24 mouse cellular contexts compared by ENCODE assay signal in the genomic region with DNA sequence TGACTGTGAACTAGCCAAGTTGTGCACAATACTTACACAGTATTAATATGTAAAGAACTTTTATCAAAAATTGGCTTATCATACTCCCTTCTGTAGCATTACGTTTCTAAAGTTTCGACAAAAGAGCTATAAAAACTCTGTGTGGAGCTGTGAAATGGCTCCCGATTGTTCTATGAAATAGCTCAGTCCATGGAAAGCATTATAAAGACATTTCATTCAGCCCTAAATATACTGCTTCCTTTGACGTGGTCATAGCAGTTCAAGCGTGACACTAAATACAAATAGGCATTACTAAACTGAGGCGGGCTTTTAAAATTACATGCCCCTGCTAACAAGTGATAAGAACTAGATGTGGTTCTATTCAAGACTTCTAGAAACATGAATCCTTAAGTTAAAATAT.
DNase-seq lines count a peak whose midpoint lies in the region; ATAC-seq and TF ChIP-seq lines count a peak whose summit lies in the region.
"Had no signal": no experiment of that assay in that cellular context is flagged by ENCODE, and none has a peak within 500 bp of the region (broad histone marks: within the 10 kb centered on the region; RNA-seq: fewer than 3 reads in every experiment).

No protein-coding gene starts in this region.

- H3K27me3 ChIP-seq in midbrain, embryonic 12.5 days, result no peaks in the 10 kb centered on the region
- no peaks in the 10 kb centered on the region for H3K27me3 ChIP-seq in midbrain, embryonic 10.5 days (ENCODE audit: low read depth, poor library complexity, severe bottlenecking)
- H3K27me3 ChIP-seq in midbrain, embryonic 13.5 days, result no peaks in the 10 kb centered on the region
- no peaks in the 10 kb centered on the region for H3K27me3 ChIP-seq in midbrain, embryonic 15.5 days (replicated peaks)
- H3K27me3 ChIP-seq in forebrain, embryonic 12.5 days, result no peaks in the 10 kb centered on the region
- no peaks in the 10 kb centered on the region for H3K27me3 ChIP-seq in forebrain, embryonic 15.5 days
- H3K27me3 ChIP-seq: embryonic facial prominence, embryonic 13.5 days; embryonic facial prominence, embryonic 15.5 days had no signal

- no peak overlapping the region for H3K4me2 ChIP-seq in midbrain, embryonic 12.5 days (replicated peaks)
- no peak overlapping the region for H3K4me2 ChIP-seq in midbrain, embryonic 13.5 days (replicated peaks)
- no peak overlapping the region for H3K4me2 ChIP-seq in midbrain, embryonic 15.5 days
- H3K4me2 ChIP-seq in forebrain, embryonic 12.5 days, result no peak overlapping the region
- H3K4me2 ChIP-seq in forebrain, embryonic 15.5 days (replicated peaks), result no peak overlapping the region
- H3K4me2 ChIP-seq: embryonic facial prominence, embryonic 13.5 days; embryonic facial prominence, embryonic 15.5 days had no signal

- H3K27ac ChIP-seq in midbrain, embryonic 12.5 days (replicated peaks), result no peak overlapping the region
- H3K27ac ChIP-seq in midbrain, embryonic 10.5 days (replicated peaks), result no peak overlapping the region
- no peak overlapping the region for H3K27ac ChIP-seq in midbrain, embryonic 13.5 days
- no peak overlapping the region for H3K27ac ChIP-seq in midbrain, embryonic 15.5 days
- H3K27ac ChIP-seq in forebrain, embryonic 12.5 days, result no peak overlapping the region
- H3K27ac ChIP-seq in forebrain, embryonic 15.5 days (replicated peaks), result no peak overlapping the region
- H3K27ac ChIP-seq: embryonic facial prominence, embryonic 13.5 days; embryonic facial prominence, embryonic 15.5 days; forebrain, embryonic 10.5 days had no signal

- no peaks in the 10 kb centered on the region for H3K4me1 ChIP-seq in midbrain, embryonic 12.5 days
- no peaks in the 10 kb centered on the region for H3K4me1 ChIP-seq in midbrain, embryonic 10.5 days
- peaks cover 3% of the 10 kb centered on the region; the same call in 1 of the 2 replicates for H3K4me1 ChIP-seq in midbrain, embryonic 13.5 days (replicated peaks)
- no peaks in the 10 kb centered on the region for H3K4me1 ChIP-seq in midbrain, embryonic 15.5 days
- no peaks in the 10 kb centered on the region for H3K4me1 ChIP-seq in forebrain, embryonic 12.5 days
- no peaks in the 10 kb centered on the region for H3K4me1 ChIP-seq in forebrain, embryonic 15.5 days
- H3K4me1 ChIP-seq: embryonic facial prominence, embryonic 13.5 days; embryonic facial prominence, embryonic 15.5 days; forebrain, embryonic 10.5 days had no signal

- no peak for DNase-seq in midbrain, embryonic 10.5 days (ENCODE audit: low spot score)
- peak; percentile 9 for DNase-seq in brain, embryonic 14.5 days (ENCODE audit: low read depth)
- DNase-seq in c-Kit-positive CD71-positive TER-119-positive erythroid progenitor cells, embryonic 14.5 days (ENCODE audit: low spot score), result no peak
- DNase-seq: adrenal gland, adult 2 months; adrenal gland, postnatal 10 days; adrenal gland, postnatal 25 days; cerebellum, adult 11 months; cerebellum, adult 18-20 months; cerebellum, adult 8-10 months; cerebellum, adult 9-11 months; cerebellum, postnatal 14 days; cerebellum, postnatal 36 days; embryo, embryonic 11 days; forebrain, postnatal 0 days had no signal

- no peak overlapping the region for H3K4me3 ChIP-seq in midbrain, embryonic 12.5 days
- no peak overlapping the region for H3K4me3 ChIP-seq in midbrain, embryonic 10.5 days
- no peak overlapping the region for H3K4me3 ChIP-seq in midbrain, embryonic 13.5 days (replicated peaks)
- H3K4me3 ChIP-seq in midbrain, embryonic 15.5 days, result no peak overlapping the region
- H3K4me3 ChIP-seq in forebrain, embryonic 12.5 days (replicated peaks), result no peak overlapping the region
- H3K4me3 ChIP-seq in forebrain, embryonic 15.5 days, result no peak overlapping the region
- H3K4me3 ChIP-seq: embryonic facial prominence, embryonic 13.5 days; embryonic facial prominence, embryonic 15.5 days; erythroblast, embryonic 14.5 days; forebrain, embryonic 10.5 days had no signal

- H3K36me3 ChIP-seq in midbrain, embryonic 12.5 days, result no peaks in the 10 kb centered on the region
- no peaks in the 10 kb centered on the region for H3K36me3 ChIP-seq in midbrain, embryonic 10.5 days
- H3K36me3 ChIP-seq in midbrain, embryonic 13.5 days, result no peaks in the 10 kb centered on the region
- no peaks in the 10 kb centered on the region for H3K36me3 ChIP-seq in midbrain, embryonic 15.5 days (replicated peaks)
- H3K36me3 ChIP-seq in forebrain, embryonic 12.5 days (replicated peaks), result no peaks in the 10 kb centered on the region
- H3K36me3 ChIP-seq in forebrain, embryonic 15.5 days, result no peaks in the 10 kb centered on the region
- H3K36me3 ChIP-seq: embryonic facial prominence, embryonic 13.5 days; embryonic facial prominence, embryonic 15.5 days; forebrain, embryonic 10.5 days had no signal

- H3K9me3 ChIP-seq in midbrain, embryonic 12.5 days, result no peaks in the 10 kb centered on the region
- H3K9me3 ChIP-seq in midbrain, embryonic 10.5 days (replicated peaks), result no peaks in the 10 kb centered on the region
- H3K9me3 ChIP-seq in midbrain, embryonic 13.5 days, result no peaks in the 10 kb centered on the region
- H3K9me3 ChIP-seq in midbrain, embryonic 15.5 days, result no peaks in the 10 kb centered on the region
- no peaks in the 10 kb centered on the region for H3K9me3 ChIP-seq in forebrain, embryonic 12.5 days
- no peaks in the 10 kb centered on the region for H3K9me3 ChIP-seq in forebrain, embryonic 15.5 days
- H3K9me3 ChIP-seq: embryonic facial prominence, embryonic 13.5 days; embryonic facial prominence, embryonic 15.5 days; forebrain, embryonic 10.5 days had no signal

- WGBS in midbrain, embryonic 12.5 days, result 46% methylated on average over 6 of the region's 6 CpGs
- WGBS in midbrain, embryonic 10.5 days, result 65% methylated on average over 6 of the region's 6 CpGs
- 37% methylated on average over 6 of the region's 6 CpGs for WGBS in midbrain, embryonic 13.5 days
- WGBS in midbrain, embryonic 15.5 days, result 29% methylated on average over 6 of the region's 6 CpGs
- 62% methylated on average over 6 of the region's 6 CpGs for WGBS in forebrain, embryonic 12.5 days
- WGBS in forebrain, embryonic 15.5 days, result 52% methylated on average over 6 of the region's 6 CpGs

- ATAC-seq in midbrain, embryonic 12.5 days (ENCODE audit: low FRiP score, low read depth), result peak; percentile 68; the same call in 1 of the 2 replicates
- ATAC-seq in midbrain, embryonic 13.5 days, result peak; percentile 67; the same call in 1 of the 2 replicates
- 0 out of 2 replicates have a peak, but pooled peaks have one; percentile 30 for ATAC-seq in midbrain, embryonic 15.5 days (replicated peaks)
- no peak for ATAC-seq in forebrain, embryonic 12.5 days (ENCODE audit: low FRiP score)
- ATAC-seq in forebrain, embryonic 15.5 days (replicated peaks), result no peak
- ATAC-seq: forebrain, embryonic 14.5 days; forebrain, postnatal 0 days had no signal

- TF ChIP-seq POLR2A in brain, embryonic 14.5 days (IDR thresholded peaks at IDR 0.05; ENCODE audit: borderline replicate concordance, extremely low read depth, insufficient read depth, insufficient read length, poor library complexity, severe bottlenecking), result no peak

- no peak overlapping the region for H3K9ac ChIP-seq in midbrain, embryonic 12.5 days (replicated peaks)
- no peak overlapping the region for H3K9ac ChIP-seq in midbrain, embryonic 13.5 days (replicated peaks)
- H3K9ac ChIP-seq in midbrain, embryonic 15.5 days, result no peak overlapping the region
- H3K9ac ChIP-seq in forebrain, embryonic 12.5 days, result no peak overlapping the region
- no peak overlapping the region for H3K9ac ChIP-seq in forebrain, embryonic 15.5 days (replicated peaks)
- H3K9ac ChIP-seq: embryonic facial prominence, embryonic 13.5 days; embryonic facial prominence, embryonic 15.5 days; forebrain, postnatal 0 days had no signal

- TF ChIP-seq CTCF in brain, embryonic 14.5 days (IDR thresholded peaks at IDR 0.05; ENCODE audit: borderline replicate concordance, extremely low read depth, insufficient read depth, insufficient read length), result no peak

Comparison
In these comparisons a context has a peak if more than half of its experiments do, and no peak if none do; other contexts are left out.
1. ATAC-seq: peak in midbrain, embryonic 12.5 days (single experiment), midbrain, embryonic 13.5 days (single experiment) and midbrain, embryonic 15.5 days (single experiment); none in forebrain, embryonic 12.5 days (single experiment) and forebrain, embryonic 15.5 days (single experiment).